Mouse (Mus musculus): ENCODE results near the gene Olfr522.
A peak's percentile ranks its signal among the peaks of the same experiment; 100 is the strongest.
"Not testable (repeated sequence)": the region's sequence is repeated elsewhere in the genome, so short reads cannot be mapped to it uniquely, and the experiment has no call there.

The Olfr522 gene

GRCm38 (mm10) chr7:140167950-140168349, 3.4 kb upstream of the Olfr522 start:
- DNase-seq (ENCODE audit: low read depth, low spot score): no peak

- no peak for DNase-seq (ENCODE audit: low read depth, low spot score)
These were observed 4.2 kb downstream of the Olfr522 start for GRCm38 (mm10) chr7:140160363-140160762.

- DNase-seq (ENCODE audit: low read depth, low spot score): no peak
These were observed 10.2 kb downstream of the Olfr522 start, which contains the start of gene Sprn for GRCm38 (mm10) chr7:140154218-140154927. Sprn (minus strand) TSS chr7:140154877.

GRCm38 (mm10) chr7:140153829-140154217, 10.7 kb downstream of the Olfr522 start:
- DNase-seq (ENCODE audit: low read depth, low spot score): no peak

GRCm38 (mm10) chr7:140153383-140153782, 11.2 kb downstream of the Olfr522 start:
- peak; percentile 29 for DNase-seq (ENCODE audit: low read depth, low spot score)

GRCm38 (mm10) chr7:140144550-140144949, 20.0 kb downstream of the Olfr522 start:
- no peak for DNase-seq (ENCODE audit: low read depth, low spot score)

GRCm38 (mm10) chr7:140141350-140141749, 23.2 kb downstream of the Olfr522 start:
- DNase-seq (ENCODE audit: low read depth, low spot score): peak; percentile 77

- no peak for DNase-seq (ENCODE audit: low read depth, low spot score)
These were observed 26.6 kb downstream of the Olfr522 start for GRCm38 (mm10) chr7:140138021-140138310.

GRCm38 (mm10) chr7:140137135-140138020, 27.2 kb downstream of the Olfr522 start, which contains the start of gene Mtg1:
Mtg1 (plus strand) TSS chr7:140137564.
- peak; percentile 96 for DNase-seq (ENCODE audit: low read depth, low spot score)

GRCm38 (mm10) chr7:140135106-140135770, 29.3 kb downstream of the Olfr522 start:
- DNase-seq (ENCODE audit: low read depth, low spot score): no peak

GRCm38 (mm10) chr7:140134033-140134432, 30.5 kb downstream of the Olfr522 start:
- not testable (repeated sequence) for DNase-seq (ENCODE audit: low read depth, low spot score)

GRCm38 (mm10) chr7:140132184-140132583, 32.4 kb downstream of the Olfr522 start:
- DNase-seq (ENCODE audit: low read depth, low spot score): not testable (repeated sequence)

- no peak for DNase-seq (ENCODE audit: low read depth, low spot score)
These were observed 36.7 kb downstream of the Olfr522 start for GRCm38 (mm10) chr7:140127911-140128310.

- peak; percentile 20 for DNase-seq (ENCODE audit: low read depth, low spot score)
These were observed 37.6 kb downstream of the Olfr522 start for GRCm38 (mm10) chr7:140126934-140127333.

GRCm38 (mm10) chr7:140126022-140126350, 38.6 kb downstream of the Olfr522 start:
- DNase-seq (ENCODE audit: low read depth, low spot score): no peak

- peak; percentile 93 for DNase-seq (ENCODE audit: low read depth, low spot score)
These were observed 39.1 kb downstream of the Olfr522 start for GRCm38 (mm10) chr7:140125278-140126021.

- no peak for DNase-seq (ENCODE audit: low read depth, low spot score)
These were observed 40.2 kb downstream of the Olfr522 start for GRCm38 (mm10) chr7:140124382-140124781.

- peak; percentile 44 for DNase-seq (ENCODE audit: low read depth, low spot score)
These were observed 41.8 kb downstream of the Olfr522 start for GRCm38 (mm10) chr7:140122765-140123164.

- DNase-seq (ENCODE audit: low read depth, low spot score): no peak
These were observed 43.1 kb downstream of the Olfr522 start for GRCm38 (mm10) chr7:140121338-140121910.

- DNase-seq (ENCODE audit: low read depth, low spot score): no peak
These were observed 44.1 kb downstream of the Olfr522 start for GRCm38 (mm10) chr7:140120484-140120883.
